Mouse (Mus musculus) forebrain, postnatal 0 days (tissue): ENCODE measurements at regions not wholly inside any gene's neighbourhood (a gene's known extent, or its start where the extent isn't known, plus 50 kb on each side); places are given as distances from the start of the nearest gene placed in this dataset.

Experiments
- ATAC-seq: fragments of 200-750 bp; cut with Nextera tagmentation; 2 replicates; pipeline ENCODE4 v1.8.0; 2017; ENCODE audit warnings: mild to moderate bottlenecking, moderate library complexity
- DNase-seq: peaks from one replicate; pipeline ENCODE4 v3.0.0-alpha.2; 2015
- H3K27ac ChIP-seq: fragments of 300-500 bp; sonication (generic); 2 replicates; pipeline ENCODE4 v1.5.1; 2014; ENCODE audit warnings: low read depth, mild to moderate bottlenecking, antibody characterized with exemption, low read length, moderate library complexity, mixed read lengths
- H3K27me3 ChIP-seq: fragments of 300-500 bp; sonication (generic); 2 replicates; pipeline ENCODE4 v1.6.1; 2014; ENCODE audit warnings: mild to moderate bottlenecking, low read length, mixed read lengths; ENCODE audit not compliant: insufficient read depth
- H3K36me3 ChIP-seq: fragments of 300-500 bp; sonication (generic); 2 replicates; pipeline ENCODE4 v1.6.1; 2014; ENCODE audit warnings: mild to moderate bottlenecking, moderate library complexity; ENCODE audit not compliant: insufficient read depth
- H3K4me1 ChIP-seq: fragments of 300-500 bp; sonication (generic); 2 replicates; pipeline ENCODE4 v1.6.1; 2014; ENCODE audit warnings: antibody characterized with exemption; ENCODE audit not compliant: insufficient read depth
- H3K4me2 ChIP-seq: fragments of 300-500 bp; sonication (generic); 2 replicates; pipeline ENCODE4 v1.6.1; 2014; ENCODE audit warnings: low read depth, mild to moderate bottlenecking, moderate library complexity
- H3K4me3 ChIP-seq: fragments of 300-500 bp; sonication (generic); 2 replicates; pipeline ENCODE4 v1.5.1; 2014; ENCODE audit warnings: low read depth, low read length, mixed read lengths
- H3K9ac ChIP-seq: fragments of 300-500 bp; sonication (generic); 2 replicates; pipeline ENCODE4 v1.6.1; 2014; ENCODE audit warnings: mild to moderate bottlenecking
- H3K9me3 ChIP-seq: fragments of 300-500 bp; sonication (generic); 2 replicates; pipeline ENCODE4 v1.6.1; 2016; ENCODE audit warnings: low read length
- CTCF ChIP-seq: sonication (generic); IDR thresholded peaks from 2 replicates; pipeline ENCODE4 v1.5.1; 2016; ENCODE audit warnings: antibody characterized with exemption, control low read depth, low read depth
- WGBS: fragments of 180-500 bp; shearing (Covaris S2); extraction: QIAGEN DNeasy Blood & Tissue Kit; methylation state at CpG from one replicate; pipeline ENCODE4 v1.1.7; 2014; 5-methylcytosine and 5-hydroxymethylcytosine counted together

DNA sequence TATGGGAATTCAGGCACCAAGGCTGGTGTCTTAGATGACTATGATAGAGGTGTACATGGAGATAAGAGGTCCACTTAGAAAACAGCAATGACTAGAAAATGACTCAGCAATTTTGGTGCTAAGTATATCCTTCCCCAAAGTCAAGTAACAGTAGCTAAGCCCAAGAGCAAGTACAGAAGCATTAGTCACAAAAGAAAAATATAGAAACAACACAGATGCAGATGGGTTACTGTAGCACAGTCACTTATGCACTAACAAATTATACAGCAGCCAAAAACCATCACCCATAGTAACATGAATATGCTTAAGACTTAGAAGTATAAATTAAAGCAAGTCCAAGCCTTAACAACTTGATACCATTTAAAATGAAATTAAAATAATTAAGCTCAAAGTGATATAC, 378.5 kb upstream of the Meis2 start:
- H3K4me1 ChIP-seq = no peaks in the 10 kb centered on the region

DNA sequence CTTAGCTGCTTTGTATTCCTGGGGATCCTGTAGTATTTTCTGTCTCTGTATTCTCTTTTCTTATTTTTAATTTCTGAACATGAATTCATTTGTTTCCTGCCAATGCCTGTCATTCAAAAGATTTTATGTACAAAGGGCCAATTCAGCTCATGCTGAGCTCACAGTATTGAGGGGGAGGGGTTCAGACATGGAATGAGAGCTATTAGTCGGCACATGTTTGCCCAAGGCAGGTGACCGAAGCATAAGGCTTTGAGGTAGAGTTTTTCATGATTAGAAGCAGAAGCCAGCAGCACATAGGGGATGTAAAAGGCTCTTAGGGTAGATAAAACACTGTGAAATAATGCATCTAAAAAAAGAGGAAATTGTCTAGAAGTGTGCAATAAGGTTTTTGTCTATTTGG, 374.6 kb upstream of the Meis2 start:
- Histone ChIP-seq H3K9ac (no peak overlapping the region), H3K4me1 (no peaks in the 10 kb centered on the region), H3K27me3 (no peaks in the 10 kb centered on the region), H3K27ac (no peak overlapping the region), H3K36me3 (no peaks in the 10 kb centered on the region), H3K9me3 (no peaks in the 10 kb centered on the region), H3K4me2 (no peak overlapping the region), H3K4me3 (no peak overlapping the region)
- no peak for DNase-seq
- ATAC-seq = no peak
- TF ChIP-seq CTCF = no peak
- WGBS = 11% methylated on average over 2 of the region's 2 CpGs

More for the DNA sequence above, 378.5 kb upstream of the Meis2 start:
- Histone ChIP-seq H3K36me3 (no peaks in the 10 kb centered on the region), H3K9ac (no peak overlapping the region), H3K27me3 (no peaks in the 10 kb centered on the region), H3K9me3 (no peaks in the 10 kb centered on the region), H3K27ac (no peak overlapping the region), H3K4me3 (no peak overlapping the region), H3K4me2 (no peak overlapping the region)
- no peak for TF ChIP-seq CTCF
- ATAC-seq (peak; percentile 45; the same call in 1 of the 2 replicates), DNase-seq (no peak)

DNA sequence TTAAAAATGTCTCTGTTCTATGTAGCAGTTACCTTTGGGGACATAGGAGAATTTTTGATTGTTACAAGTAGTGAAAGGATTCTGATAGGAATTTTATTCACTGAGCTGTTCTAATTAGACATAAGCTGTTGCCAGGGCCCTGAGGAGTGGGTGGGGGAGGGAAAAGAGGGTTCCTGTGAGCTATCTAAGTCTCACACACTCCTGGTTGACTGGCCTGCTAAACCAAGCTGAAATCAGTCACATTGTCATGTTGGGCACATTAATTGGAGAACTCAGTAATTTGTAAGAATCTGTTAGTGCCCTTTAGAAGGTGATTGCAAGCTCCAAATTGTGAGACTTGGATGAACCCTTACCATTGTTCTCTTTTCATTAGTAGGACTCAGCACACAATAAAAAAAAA, 367.8 kb upstream of the Meis2 start:
- Histone ChIP-seq H3K36me3 (no peaks in the 10 kb centered on the region), H3K9ac (no peak overlapping the region), H3K4me1 (no peaks in the 10 kb centered on the region), H3K4me3 (no peak overlapping the region), H3K9me3 (no peaks in the 10 kb centered on the region), H3K27ac (no peak overlapping the region), H3K27me3 (no peaks in the 10 kb centered on the region), H3K4me2 (no peak overlapping the region)
- no peak for ATAC-seq
- DNase-seq = no peak
- no peak for TF ChIP-seq CTCF

DNA sequence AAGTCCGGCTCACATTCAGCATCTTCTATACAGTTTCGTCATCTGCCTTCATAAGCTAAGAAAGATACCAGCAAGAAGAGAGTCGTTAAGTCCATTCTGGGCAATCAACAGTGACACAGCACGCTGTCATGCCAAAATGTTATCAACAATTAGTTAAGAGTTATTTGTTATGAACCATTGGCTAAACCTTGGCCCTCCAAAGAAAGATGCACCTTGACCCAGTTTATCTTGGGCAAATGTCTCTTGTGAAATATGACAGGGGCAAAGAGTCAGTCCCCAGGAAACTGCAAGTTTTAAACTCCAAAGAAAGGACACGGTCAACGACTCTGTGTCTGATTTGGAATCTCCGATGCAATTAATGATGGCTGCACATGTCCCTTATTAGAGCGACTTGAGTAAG, 358.5 kb upstream of the Meis2 start:
- Histone ChIP-seq H3K4me2 (no peak overlapping the region), H3K27ac (no peak overlapping the region), H3K4me1 (no peaks in the 10 kb centered on the region), H3K9ac (no peak overlapping the region), H3K4me3 (no peak overlapping the region), H3K9me3 (no peaks in the 10 kb centered on the region), H3K27me3 (no peaks in the 10 kb centered on the region), H3K36me3 (no peaks in the 10 kb centered on the region)
- no peak for ATAC-seq
- WGBS = 89% methylated on average over 8 of the region's 8 CpGs
- no peak for TF ChIP-seq CTCF
- no peak for DNase-seq

DNA sequence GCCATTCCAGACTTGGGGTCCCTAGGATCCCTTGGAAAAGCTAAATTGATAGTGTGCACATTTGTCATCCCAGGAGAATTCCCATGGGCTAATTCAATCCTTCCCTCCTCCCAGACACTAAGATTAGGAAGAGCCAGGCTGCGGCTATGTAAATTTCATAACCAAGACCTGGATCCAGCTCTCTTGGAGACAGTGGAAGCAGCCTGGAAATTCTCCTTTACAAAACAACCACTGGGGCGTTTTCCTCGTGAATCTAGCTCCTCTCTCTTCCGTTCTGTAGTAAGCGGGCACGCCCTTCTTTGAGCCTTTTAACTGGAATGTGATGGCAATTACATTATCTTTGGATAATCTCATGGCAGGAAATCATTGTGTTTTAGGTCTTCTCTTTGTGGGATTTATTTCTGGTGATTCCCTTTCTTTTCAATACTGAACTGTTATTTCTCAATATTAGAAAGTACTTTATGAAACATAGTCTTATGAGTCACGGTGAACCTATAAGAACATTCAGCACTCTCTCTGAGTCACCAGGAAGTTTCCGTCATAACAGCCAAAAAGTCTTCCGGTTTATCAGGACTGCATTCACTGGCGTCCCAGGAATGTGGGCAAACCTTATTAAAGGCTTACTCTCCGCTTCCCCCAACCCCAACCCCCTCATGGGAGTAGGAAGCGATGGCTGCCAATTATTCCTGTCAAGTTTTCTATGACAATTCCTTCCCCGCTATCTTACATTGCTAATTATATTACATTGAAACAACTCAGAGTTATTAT, 352.0 kb upstream of the Meis2 start:
- Histone ChIP-seq H3K4me3 (no peak overlapping the region), H3K27ac (no peak overlapping the region), H3K9ac (no peak overlapping the region), H3K4me1 (no peaks in the 10 kb centered on the region), H3K27me3 (no peaks in the 10 kb centered on the region), H3K9me3 (no peaks in the 10 kb centered on the region), H3K4me2 (no peak overlapping the region), H3K36me3 (no peaks in the 10 kb centered on the region)
- ATAC-seq (no peak), DNase-seq (no peak)
- TF ChIP-seq CTCF = no peak
- WGBS = 76% methylated on average over 13 of the region's 13 CpGs

DNA sequence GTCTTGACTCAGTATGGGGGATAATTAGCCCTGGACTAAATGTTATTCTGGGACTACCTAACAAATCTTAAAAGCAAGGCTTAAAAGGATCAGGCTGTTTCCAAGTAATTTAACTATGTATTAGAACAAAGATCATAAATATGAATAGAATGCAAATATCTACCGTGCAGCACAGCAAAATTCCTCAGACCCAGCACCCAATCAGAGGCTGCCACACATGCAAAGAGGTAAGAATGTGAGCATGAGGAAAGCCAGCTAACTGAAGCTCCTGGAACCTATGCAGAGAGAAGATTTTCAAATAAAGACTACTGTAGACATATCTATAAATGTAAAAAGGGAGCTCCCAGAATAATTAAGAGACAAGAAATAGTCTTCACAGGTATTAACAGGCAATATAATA, 350.1 kb upstream of the Meis2 start:
- H3K4me2 ChIP-seq = no peak overlapping the region
- no peaks in the 10 kb centered on the region for H3K9me3 ChIP-seq
- DNase-seq = no peak
- no peak overlapping the region for H3K27ac ChIP-seq
- H3K4me3 ChIP-seq = no peak overlapping the region
- peak; percentile 36; the same call in 1 of the 2 replicates for ATAC-seq
- H3K4me1 ChIP-seq = no peaks in the 10 kb centered on the region
- 23% methylated on average over 1 of the region's 1 CpGs for WGBS
- no peaks in the 10 kb centered on the region for H3K36me3 ChIP-seq
- no peak for TF ChIP-seq CTCF
- H3K9ac ChIP-seq = no peak overlapping the region
- H3K27me3 ChIP-seq = no peaks in the 10 kb centered on the region

DNA sequence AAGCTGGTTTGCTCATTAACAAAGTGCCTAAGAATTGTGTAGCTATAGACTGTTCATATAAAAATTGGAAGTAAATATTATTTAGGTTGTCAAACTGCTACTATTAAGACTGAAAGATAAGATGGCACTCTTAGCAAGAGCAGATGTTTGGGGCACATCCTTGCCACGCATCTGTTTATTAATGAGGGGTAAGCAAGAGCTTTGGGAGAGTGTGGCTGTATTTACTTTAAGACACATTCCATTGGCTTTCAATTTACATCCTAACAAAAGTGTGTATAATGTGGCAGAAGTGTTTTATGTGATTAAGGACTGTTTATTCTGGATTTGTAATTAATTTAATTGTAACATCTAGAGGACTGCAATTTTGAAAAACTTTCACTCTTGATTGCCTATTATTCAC, 336.5 kb upstream of the Meis2 start:
- TF ChIP-seq CTCF = no peak
- DNase-seq (no peak), ATAC-seq (no peak)
- peaks cover 3% of the 10 kb centered on the region; the same call in 1 of the 2 replicates for H3K4me1 ChIP-seq
- H3K9ac ChIP-seq = no peak overlapping the region
- WGBS = 42% methylated on average over 1 of the region's 1 CpGs
- H3K9me3 ChIP-seq = no peaks in the 10 kb centered on the region
- H3K36me3 ChIP-seq = no peaks in the 10 kb centered on the region
- H3K4me3 ChIP-seq = no peak overlapping the region
- no peak overlapping the region for H3K4me2 ChIP-seq
- no peak overlapping the region for H3K27ac ChIP-seq
- no peaks in the 10 kb centered on the region for H3K27me3 ChIP-seq
